Mouse (Mus musculus) hindbrain, embryonic 15.5 days (tissue): ENCODE measurements around the gene Atg16l2. TPM values are rescaled to one million over a fixed set of nuclear protein-coding genes. Genes with fewer than 3 reads are reported as not detected.

Experiments used
- ATAC-seq: fragments of 200-750 bp; cut with Nextera tagmentation; 2 replicates; pipeline ENCODE4 v1.8.0; 2017; ENCODE audit warnings: low read depth, moderate number of reproducible peaks, moderate TSS enrichment; ENCODE audit not compliant: low FRiP score
- H3K27ac ChIP-seq: fragments of 300-500 bp; sonication (generic); replicated peaks from 2 replicates; pipeline ENCODE4 v1.5.1; 2015; ENCODE audit warnings: mild to moderate bottlenecking, inconsistent platforms
- H3K27me3 ChIP-seq: fragments of 300-500 bp; sonication (generic); 2 replicates; pipeline ENCODE4 v1.6.1; 2015; ENCODE audit warnings: control low read depth, inconsistent platforms
- H3K36me3 ChIP-seq: fragments of 300-500 bp; sonication (generic); 2 replicates; pipeline ENCODE4 v1.6.1; 2015; ENCODE audit warnings: control low read depth, inconsistent platforms
- H3K4me1 ChIP-seq: fragments of 300-500 bp; sonication (generic); replicated peaks from 2 replicates; pipeline ENCODE4 v1.6.1; 2015; ENCODE audit warnings: control low read depth, inconsistent platforms
- H3K4me2 ChIP-seq: fragments of 300-500 bp; sonication (generic); 2 replicates; pipeline ENCODE4 v1.6.1; 2015; ENCODE audit warnings: moderate library complexity, mild to moderate bottlenecking, inconsistent platforms
- H3K4me3 ChIP-seq: fragments of 300-500 bp; sonication (generic); 2 replicates; pipeline ENCODE4 v1.5.1; 2015; ENCODE audit warnings: mild to moderate bottlenecking, inconsistent platforms
- H3K9ac ChIP-seq: fragments of 300-500 bp; sonication (generic); 2 replicates; pipeline ENCODE4 v1.6.1; 2015; ENCODE audit warnings: inconsistent platforms
- H3K9me3 ChIP-seq: fragments of 300-500 bp; sonication (generic); 2 replicates; pipeline ENCODE4 v1.6.1; 2016; ENCODE audit warnings: control low read depth, inconsistent platforms
- WGBS: fragments of 180-500 bp; shearing (Covaris S2); methylation state at CpG from one replicate; pipeline ENCODE4 v1.1.7; 2015; 5-methylcytosine and 5-hydroxymethylcytosine counted together
- polyA plus RNA-seq: library from polyadenylated mRNA; unstranded; fragments of >200 nt; fragmentation: Nextera tagmentation; extraction: Ambion mirVana; gene quantifications from 2 replicates; pipeline ENCODE4 v1.2.1, GENCODE M21; 2015

Gene Atg16l2
- polyA plus RNA-seq, 1 experiment from 2014 or later, result 31.1 TPM

DNA sequence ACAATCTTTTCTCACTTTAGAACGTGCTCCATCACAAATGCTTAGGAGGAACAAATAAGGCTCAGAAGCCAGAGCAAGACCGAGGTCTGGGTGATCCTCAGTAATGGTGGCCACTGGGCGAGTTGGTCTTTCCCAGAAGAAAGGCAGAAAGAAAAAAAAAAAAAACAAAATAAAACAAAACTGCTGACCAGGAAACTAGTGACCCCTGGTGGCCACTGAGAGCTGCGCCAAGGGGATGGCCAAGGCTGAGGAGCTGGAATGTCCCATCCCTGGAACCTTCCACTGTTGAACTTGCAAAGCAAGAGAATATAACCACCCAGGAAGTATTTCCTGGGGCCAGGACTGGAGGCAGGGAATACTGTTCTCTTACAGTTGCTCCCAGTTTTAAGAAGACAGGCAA lies 13.6 kb downstream of the Atg16l2 start:
- peaks cover 20% of the 10 kb centered on the region; the same call in 1 of the 2 replicates for H3K36me3 ChIP-seq
- no peaks in the 10 kb centered on the region for H3K9me3 ChIP-seq
- no peaks in the 10 kb centered on the region for H3K4me1 ChIP-seq
- no peak overlapping the region for H3K4me2 ChIP-seq
- no peak overlapping the region for H3K4me3 ChIP-seq
- no peak overlapping the region for H3K9ac ChIP-seq
- 38% methylated on average over 4 of the region's 4 CpGs for WGBS
- H3K27ac ChIP-seq, result no peak overlapping the region
- ATAC-seq, result no peak
- H3K27me3 ChIP-seq, result no peaks in the 10 kb centered on the region

DNA sequence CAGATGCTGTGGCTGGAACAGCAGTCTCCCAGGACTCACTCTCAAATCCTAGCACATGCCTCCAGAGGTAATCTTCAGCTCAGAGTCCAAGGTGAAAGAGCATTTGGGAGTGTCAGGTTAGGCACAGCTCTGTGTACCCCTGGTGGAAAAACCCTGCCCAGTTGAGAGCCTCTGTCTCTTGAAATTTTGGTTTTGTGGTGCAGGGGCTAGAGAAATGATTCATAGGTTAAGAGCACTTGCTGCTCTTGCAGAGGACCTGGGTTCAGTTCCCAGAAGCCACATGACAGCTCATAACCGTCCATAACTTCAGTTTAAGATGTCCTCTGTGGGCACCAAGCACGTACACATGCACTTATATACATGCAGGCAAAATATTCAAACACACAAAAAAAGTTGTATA lies 14.2 kb downstream of the Atg16l2 start:
- H3K4me3 ChIP-seq, result no peak overlapping the region
- H3K9ac ChIP-seq, result no peak overlapping the region
- H3K36me3 ChIP-seq, result peaks cover 26% of the 10 kb centered on the region; the same call in 1 of the 2 replicates
- no peak overlapping the region for H3K4me2 ChIP-seq
- ATAC-seq, result no peak
- no peaks in the 10 kb centered on the region for H3K9me3 ChIP-seq
- 83% methylated on average over 2 of the region's 2 CpGs for WGBS
- no peaks in the 10 kb centered on the region for H3K27me3 ChIP-seq
- H3K4me1 ChIP-seq, result no peaks in the 10 kb centered on the region
- no peak overlapping the region for H3K27ac ChIP-seq

DNA sequence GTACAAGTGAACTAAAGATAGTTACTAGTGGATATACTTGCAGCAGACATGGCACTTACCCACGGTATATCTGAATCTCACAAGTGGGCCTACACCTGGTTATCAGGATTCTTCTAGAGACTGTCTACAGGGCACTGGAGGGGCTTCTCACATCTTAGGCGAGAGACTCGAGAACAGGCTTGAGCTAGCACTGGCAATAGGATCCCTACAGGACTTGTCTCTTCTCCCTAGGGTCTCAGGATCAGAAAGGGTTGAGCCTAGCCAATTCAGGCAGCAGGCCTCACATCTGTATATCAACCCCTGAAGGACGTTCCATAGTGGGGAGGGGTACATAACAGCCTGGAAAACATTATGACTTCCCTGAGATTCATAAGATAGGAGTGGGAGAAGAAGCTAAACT lies 15.2 kb downstream of the Atg16l2 start:
- WGBS, result 90% methylated on average over 4 of the region's 4 CpGs
- Histone ChIP-seq H3K4me3 (no peak overlapping the region), H3K36me3 (peaks cover 34% of the 10 kb centered on the region), H3K9me3 (no peaks in the 10 kb centered on the region), H3K4me1 (no peaks in the 10 kb centered on the region), H3K4me2 (no peak overlapping the region), H3K27me3 (no peaks in the 10 kb centered on the region), H3K27ac (no peak overlapping the region), H3K9ac (no peak overlapping the region)
- no peak for ATAC-seq

DNA sequence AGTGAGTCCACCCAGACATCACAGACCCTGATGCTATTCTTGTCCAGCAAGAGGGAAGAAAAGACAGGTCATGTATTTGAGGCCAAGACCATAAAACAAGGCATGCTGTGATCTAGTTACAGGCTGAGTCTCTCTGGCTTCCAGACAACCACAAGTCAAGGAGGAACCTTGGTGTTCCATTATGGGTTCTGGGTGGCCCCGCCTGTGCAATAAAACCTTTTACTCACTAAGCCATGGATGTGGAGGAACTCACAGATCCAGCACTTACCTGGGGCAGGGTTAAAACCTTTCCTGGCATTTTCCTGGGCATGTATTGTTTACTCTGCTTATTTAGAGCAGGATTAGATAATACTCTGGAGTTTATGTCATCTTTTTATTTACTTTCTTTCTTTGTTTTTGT lies 17.5 kb downstream of the Atg16l2 start:
- WGBS, result 97% methylated on average over 1 of the region's 1 CpGs
- Histone ChIP-seq H3K4me2 (no peak overlapping the region), H3K9ac (no peak overlapping the region), H3K27ac (no peak overlapping the region), H3K9me3 (no peaks in the 10 kb centered on the region), H3K4me1 (no peaks in the 10 kb centered on the region), H3K4me3 (no peak overlapping the region), H3K27me3 (no peaks in the 10 kb centered on the region), H3K36me3 (peaks cover 39% of the 10 kb centered on the region)
- ATAC-seq, result no peak

DNA sequence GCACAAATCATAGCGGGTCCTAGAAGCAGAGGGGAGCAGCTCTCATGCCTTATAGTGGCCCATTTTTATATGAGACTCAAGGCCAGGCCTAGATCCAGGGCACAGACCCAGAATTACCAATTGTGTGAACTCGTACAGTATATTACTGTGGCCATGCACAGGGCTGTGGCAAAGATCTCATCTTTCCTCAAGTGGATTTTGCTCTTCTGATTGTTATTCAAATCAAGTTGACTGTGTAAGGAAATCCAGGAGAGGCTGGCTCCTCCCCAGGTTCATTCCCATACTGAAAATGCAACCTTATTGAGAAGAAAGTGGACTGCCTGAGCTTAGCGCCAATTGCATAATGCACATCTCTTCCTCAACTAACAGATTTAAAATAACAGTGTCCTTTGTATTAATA lies 19.3 kb downstream of the Atg16l2 start:
- H3K9me3 ChIP-seq, result no peaks in the 10 kb centered on the region
- no peak overlapping the region for H3K9ac ChIP-seq
- no peak overlapping the region for H3K27ac ChIP-seq
- H3K4me2 ChIP-seq, result no peak overlapping the region
- WGBS, result 91% methylated on average over 3 of the region's 3 CpGs
- H3K36me3 ChIP-seq, result peaks cover 51% of the 10 kb centered on the region
- no peaks in the 10 kb centered on the region for H3K4me1 ChIP-seq
- no peak overlapping the region for H3K4me3 ChIP-seq
- H3K27me3 ChIP-seq, result no peaks in the 10 kb centered on the region
- ATAC-seq, result no peak

DNA sequence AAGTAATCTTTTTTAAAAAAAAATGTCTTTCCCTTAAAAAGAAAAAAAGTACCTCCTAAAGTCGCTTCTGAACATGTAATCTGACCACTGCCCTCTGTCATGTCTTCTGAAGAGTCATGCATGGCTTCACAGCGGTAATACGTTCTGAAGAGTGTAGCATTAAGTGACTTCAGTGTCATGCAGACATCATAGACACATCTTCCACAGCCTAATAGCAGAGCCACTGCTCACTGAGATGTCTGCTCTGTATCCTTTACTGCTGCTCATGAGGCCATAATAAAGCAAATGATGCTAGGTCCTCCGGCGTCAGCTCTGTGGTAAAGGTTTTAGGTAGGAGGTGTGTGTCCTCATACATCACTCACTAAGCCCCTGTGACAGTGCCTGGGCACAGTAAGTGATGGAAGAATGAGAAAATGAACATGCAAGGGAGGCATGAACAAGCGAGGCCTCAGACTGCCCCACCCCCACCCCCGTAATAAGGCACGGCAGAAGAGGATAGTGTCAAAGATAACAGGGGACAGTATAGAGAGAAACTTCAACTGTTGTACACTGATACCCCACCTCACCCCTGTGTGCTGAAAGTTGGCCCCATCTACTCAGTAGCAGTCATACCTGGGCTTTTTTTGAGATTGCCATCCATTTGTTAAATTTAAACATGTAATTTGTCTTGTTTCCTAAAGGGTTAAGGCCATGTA lies 29.4 kb downstream of the Atg16l2 start:
- H3K4me1 ChIP-seq, result no peaks in the 10 kb centered on the region
- H3K36me3 ChIP-seq, result peaks cover 33% of the 10 kb centered on the region
- H3K27ac ChIP-seq, result no peak overlapping the region
- H3K9me3 ChIP-seq, result no peaks in the 10 kb centered on the region
- no peaks in the 10 kb centered on the region for H3K27me3 ChIP-seq
- H3K4me2 ChIP-seq, result no peak overlapping the region
- ATAC-seq, result no peak
- no peak overlapping the region for H3K9ac ChIP-seq
- WGBS, result 93% methylated on average over 8 of the region's 8 CpGs
- H3K4me3 ChIP-seq, result no peak overlapping the region

DNA sequence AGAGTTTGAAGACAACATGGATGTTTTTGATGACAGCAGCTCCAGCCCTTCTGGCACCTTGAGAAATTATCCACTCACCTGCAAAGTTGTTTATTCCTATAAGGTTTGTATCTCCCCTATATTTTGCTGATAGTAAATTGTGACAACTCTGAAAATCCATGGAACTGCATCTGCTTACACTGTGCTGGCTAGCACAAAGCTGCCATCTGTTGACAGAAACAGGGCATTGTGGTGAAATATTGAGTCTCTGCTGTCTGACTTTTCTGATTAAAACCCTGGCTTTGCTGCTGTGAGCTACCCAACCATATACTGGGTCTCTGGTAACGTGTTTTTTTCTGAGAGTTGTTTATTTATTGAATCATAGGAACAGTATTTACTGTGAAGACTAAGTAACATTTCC lies 30.4 kb downstream of the Atg16l2 start:
- Histone ChIP-seq H3K9me3 (no peaks in the 10 kb centered on the region), H3K4me1 (no peaks in the 10 kb centered on the region), H3K9ac (no peak overlapping the region), H3K27ac (no peak overlapping the region), H3K4me2 (no peak overlapping the region), H3K36me3 (peaks cover 23% of the 10 kb centered on the region), H3K4me3 (no peak overlapping the region), H3K27me3 (no peaks in the 10 kb centered on the region)
- no peak for ATAC-seq
- 84% methylated on average over 1 of the region's 1 CpGs for WGBS

DNA sequence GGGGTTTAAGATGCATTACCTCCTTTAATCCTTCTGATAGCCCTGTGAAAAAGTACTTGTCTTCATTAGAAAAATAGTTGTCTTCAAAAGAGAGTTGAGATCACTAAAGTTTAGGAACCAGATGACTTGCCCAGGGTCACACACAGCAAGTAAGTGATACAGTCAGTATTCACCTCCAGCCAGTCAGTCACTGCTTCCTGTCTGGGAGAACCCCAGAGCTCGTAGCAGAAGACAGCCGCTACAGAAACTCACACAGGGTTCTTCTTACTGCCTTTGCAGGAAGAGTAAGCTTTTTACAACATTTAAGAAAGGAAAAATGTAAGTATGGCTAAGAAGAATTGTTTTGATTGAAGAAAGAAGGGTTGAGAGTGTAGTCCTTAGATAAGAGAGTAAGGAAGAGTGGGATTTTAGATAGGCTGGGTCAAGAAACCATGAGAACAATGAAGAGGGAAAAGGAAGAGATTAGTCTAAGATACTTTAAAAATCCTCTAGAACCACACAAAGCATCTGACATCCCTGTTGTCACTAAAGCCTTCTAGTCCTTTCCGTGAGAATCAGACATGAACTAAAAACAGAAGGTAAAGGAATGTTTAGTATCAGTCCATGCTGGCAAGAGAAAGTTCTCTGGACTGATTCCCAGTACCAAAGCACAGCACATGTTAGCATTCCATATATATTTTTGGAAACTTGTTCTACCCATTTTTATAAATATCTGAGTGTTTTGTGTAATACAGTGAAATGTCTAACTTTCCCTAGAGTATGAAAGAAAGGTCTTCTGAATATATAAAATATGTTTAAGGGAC lies 34.4 kb downstream of the Atg16l2 start:
- Histone ChIP-seq H3K4me3 (no peak overlapping the region), H3K4me1 (no peaks in the 10 kb centered on the region), H3K9me3 (no peaks in the 10 kb centered on the region), H3K36me3 (peaks cover 9% of the 10 kb centered on the region; the same call in 1 of the 2 replicates), H3K4me2 (no peak overlapping the region), H3K27me3 (no peaks in the 10 kb centered on the region), H3K27ac (no peak overlapping the region), H3K9ac (no peak overlapping the region)
- 80% methylated on average over 3 of the region's 3 CpGs for WGBS
- no peak for ATAC-seq

DNA sequence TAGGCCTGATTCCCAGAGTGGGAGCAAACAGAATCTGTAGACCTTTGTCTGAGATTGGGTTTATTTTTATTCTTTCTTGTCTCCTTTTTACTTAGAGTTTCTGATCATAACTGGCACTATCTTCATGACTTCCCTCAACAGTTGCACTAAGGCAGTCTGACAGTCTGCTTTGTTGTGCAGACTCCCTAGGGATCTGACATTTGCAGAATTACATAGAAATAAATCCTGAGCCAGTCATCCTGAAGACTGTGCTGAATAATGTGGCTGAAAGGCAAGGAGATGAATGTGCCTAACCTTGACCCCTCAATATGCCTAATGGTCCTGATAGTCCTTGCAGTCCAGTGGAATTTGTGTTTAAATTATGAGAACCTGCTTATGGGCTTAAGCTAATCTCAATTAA lies 38.5 kb downstream of the Atg16l2 start:
- Histone ChIP-seq H3K27me3 (no peaks in the 10 kb centered on the region), H3K27ac (no peak overlapping the region), H3K4me3 (no peak overlapping the region), H3K9me3 (no peaks in the 10 kb centered on the region), H3K4me2 (no peak overlapping the region), H3K36me3 (peaks cover 31% of the 10 kb centered on the region), H3K9ac (no peak overlapping the region), H3K4me1 (no peaks in the 10 kb centered on the region)
- no peak for ATAC-seq

DNA sequence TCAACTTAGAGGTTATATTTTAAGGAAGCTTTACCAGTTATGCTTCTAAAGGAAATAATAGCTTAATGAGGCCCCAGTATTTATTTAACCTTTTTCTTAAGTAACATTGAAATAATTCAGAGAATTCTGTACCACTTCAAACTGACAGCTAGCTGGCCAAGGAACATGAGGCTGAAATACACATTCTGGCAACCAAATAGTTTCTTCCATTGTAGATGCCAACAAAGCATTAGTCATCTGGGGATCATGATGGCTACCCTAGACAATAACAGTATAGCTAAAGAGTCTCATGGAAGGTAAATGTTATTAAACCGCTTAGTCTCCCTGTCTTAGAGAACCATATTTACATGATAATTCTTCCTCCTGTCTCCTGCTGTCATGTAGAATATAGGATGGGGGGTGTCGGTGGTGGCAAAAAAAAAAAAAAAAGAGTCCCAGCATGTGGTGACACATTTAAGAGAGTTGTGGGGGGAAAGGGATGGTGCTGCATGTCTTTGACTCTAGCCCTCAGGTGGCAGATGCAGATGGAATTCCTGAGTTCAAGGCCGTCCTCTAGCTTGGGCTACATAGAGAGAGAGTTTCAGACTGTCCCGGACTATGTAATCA lies 40.0 kb downstream of the Atg16l2 start:
- Histone ChIP-seq H3K4me3 (no peak overlapping the region), H3K4me1 (no peaks in the 10 kb centered on the region), H3K4me2 (no peak overlapping the region), H3K27me3 (no peaks in the 10 kb centered on the region), H3K9ac (no peak overlapping the region), H3K27ac (no peak overlapping the region), H3K36me3 (peaks cover 31% of the 10 kb centered on the region), H3K9me3 (no peaks in the 10 kb centered on the region)
- WGBS, result 74% methylated on average over 4 of the region's 4 CpGs
- ATAC-seq, result no peak

DNA sequence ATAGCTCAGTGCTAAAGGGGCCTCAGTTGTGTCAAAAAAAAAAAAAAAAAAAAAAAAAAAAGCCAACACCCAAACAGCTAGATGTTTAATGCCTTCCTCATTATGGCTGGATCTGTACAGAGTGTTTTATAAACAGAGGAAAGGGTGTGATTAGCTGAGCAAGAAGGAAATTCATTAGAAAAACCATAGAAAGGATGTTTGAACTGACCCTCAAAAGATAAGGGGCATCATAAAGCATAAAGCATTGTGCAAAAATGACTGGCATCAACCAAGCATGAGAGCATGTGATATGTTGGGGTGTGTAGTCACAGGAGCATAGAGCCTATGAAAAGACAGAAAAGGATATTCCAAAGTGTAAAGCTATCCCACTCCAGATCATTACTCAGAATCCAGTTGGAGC lies 43.6 kb downstream of the Atg16l2 start:
- no peaks in the 10 kb centered on the region for H3K9me3 ChIP-seq
- H3K9ac ChIP-seq, result no peak overlapping the region
- no peak overlapping the region for H3K27ac ChIP-seq
- no peaks in the 10 kb centered on the region for H3K27me3 ChIP-seq
- no peak for ATAC-seq
- no peak overlapping the region for H3K4me3 ChIP-seq
- H3K36me3 ChIP-seq, result peaks cover 44% of the 10 kb centered on the region
- no peaks in the 10 kb centered on the region for H3K4me1 ChIP-seq
- no peak overlapping the region for H3K4me2 ChIP-seq

DNA sequence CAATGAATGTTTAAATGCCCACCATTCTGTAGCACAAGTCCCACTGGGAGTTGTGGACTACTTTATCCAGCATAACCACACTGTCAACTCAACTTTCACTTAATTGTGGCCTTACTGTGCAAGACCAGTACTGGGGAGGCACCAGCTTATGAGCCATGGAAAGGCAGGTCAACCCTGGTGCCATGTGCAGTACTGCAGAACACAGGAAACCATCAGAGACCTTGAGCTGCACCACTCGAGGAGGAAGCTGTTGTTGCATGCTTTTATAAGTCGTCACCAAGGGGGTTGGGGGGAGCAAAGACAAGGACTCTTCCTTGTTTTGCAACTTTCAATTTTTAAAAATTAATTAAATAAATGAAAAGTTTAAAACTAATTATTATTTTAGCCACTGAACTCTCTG lies 49.0 kb downstream of the Atg16l2 start:
- peaks cover 31% of the 10 kb centered on the region for H3K36me3 ChIP-seq
- no peak overlapping the region for H3K4me3 ChIP-seq
- H3K27ac ChIP-seq, result no peak overlapping the region
- no peaks in the 10 kb centered on the region for H3K27me3 ChIP-seq
- no peaks in the 10 kb centered on the region for H3K4me1 ChIP-seq
- H3K9ac ChIP-seq, result no peak overlapping the region
- no peaks in the 10 kb centered on the region for H3K9me3 ChIP-seq
- ATAC-seq, result no peak
- WGBS, result 75% methylated on average over 2 of the region's 2 CpGs
- H3K4me2 ChIP-seq, result no peak overlapping the region
